Mouse (Mus musculus) frontal cortex, postnatal 10 days (tissue): Measurements from ENCODE around the gene Kmt5c.

Source experiments
- DNase-seq, 2 experiments: peaks; one replicate each; pipeline ENCODE4 v3.0.0; 2022; ENCODE audit warnings: low spot score in 2 of 2, mixed read lengths in 1 of 2

Kmt5c gene

DNA sequence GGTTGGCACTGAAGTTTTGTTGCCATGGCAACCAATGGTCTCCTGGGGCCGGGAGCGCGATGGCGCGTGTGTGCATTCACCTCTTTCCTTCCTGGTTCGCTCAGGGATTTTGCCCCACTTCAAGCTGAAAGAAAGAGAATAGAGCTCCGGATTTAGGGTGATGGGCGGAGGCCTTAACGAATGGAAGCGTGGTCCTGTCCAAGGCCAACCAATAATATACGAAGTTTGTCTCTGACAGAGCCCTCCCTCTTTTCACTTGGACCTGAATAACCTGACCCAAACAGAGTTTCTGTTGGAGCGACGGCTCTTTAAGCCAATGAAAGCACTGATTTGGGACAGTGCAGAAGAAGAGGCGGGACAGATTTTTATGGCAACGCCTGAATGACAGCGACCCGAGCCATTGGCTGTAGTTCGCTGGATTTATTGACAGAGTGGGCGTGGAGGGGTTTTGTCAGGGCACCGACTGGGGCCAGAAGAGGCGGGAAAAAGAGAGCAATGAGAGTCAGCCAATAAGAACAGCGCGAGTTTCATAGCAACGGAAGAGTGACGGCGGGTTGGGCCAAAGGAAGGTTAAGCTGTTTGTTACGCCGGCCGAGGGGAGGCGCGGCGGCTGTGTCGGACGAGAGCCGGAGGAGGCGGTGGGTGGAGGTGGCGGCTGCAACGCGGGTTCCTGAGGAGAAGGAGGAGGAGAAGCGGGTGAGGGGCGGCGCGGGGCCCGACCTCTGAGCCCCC, at the start of gene Kmt5c:
Gene Kmt5c (plus strand): TSS at position 572 of the 732 bp plus-strand sequence.
- DNase-seq, result peak; percentile 99

DNA sequence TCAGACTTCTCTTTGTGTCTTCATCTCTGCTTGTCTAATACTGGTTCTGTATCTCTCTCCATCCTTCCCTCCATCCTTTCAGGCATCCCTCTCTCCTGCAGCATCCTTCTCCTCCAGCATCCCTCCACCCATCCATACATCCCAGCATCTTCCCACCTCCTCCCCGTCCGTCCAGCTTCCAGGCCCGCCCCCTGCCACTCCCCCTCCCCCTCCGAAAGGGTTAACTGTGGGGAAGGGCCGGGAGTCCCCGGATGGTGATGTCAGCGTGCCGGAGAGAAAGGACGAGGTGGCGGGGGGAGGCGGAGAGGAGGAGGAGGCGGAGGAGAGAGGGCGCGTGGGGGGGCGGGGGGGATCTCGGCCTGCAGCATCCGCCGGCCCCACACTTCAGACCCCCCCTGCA, 49.5 kb upstream of the Kmt5c start, which contains the start of gene Brsk1:
Gene Brsk1 (plus strand): TSS at position 218 of the 400 bp plus-strand sequence.
- peak; percentile 85 to 87 for DNase-seq

DNA sequence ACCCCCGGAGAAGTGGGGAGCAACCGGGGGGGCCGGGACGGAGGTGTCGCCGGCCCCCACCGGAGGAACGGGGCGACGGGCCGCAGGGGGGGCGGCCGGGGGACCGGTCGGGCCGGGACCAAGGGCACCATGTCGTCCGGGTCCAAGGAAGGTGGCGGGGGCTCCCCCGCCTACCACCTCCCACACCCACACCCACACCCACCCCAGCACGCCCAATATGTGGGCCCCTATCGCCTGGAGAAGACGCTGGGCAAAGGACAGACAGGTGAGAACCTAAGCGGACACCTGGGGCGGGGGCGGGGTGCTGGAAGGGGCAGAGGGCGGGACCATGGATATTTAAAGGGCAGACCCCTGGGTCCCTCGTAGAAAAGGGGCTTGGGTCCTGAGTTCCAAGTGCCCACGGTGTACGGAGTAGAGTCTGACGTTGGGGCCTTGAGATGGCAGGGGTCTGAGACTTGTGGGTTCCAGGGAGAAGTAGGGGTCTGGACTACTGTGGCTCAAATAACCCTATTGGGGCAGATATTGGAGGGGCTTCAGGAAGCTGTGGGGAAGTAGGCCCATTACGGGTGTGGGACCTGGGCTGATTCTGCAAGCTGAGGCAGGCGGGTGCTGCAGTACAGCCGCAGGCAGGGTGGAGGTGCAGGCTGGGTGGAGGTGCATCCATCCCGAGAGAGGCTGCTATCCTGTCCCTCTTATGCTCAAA, 48.8 kb upstream of the Kmt5c start:
- DNase-seq, result peak; percentile 31 to 44

DNA sequence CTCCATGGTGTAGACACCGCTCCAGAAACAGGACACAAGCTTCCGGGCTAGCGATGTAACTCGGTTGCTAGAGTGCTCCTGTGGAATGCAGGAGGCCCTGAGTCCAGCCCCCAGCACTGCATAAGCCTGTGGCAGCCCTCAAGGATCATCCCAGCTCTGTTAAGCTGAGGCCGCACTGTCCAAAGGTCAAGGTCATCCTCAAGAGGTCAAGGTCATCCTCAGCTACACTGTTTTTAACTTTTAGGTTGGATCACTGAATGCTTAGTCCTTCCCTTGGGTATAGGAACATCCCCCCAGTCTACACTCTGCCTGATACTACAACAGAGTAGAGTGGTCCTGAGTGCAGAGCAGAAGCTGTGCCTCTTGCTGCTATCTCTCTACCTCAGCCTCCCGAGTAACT, 46.9 kb upstream of the Kmt5c start:
- DNase-seq, result no peak

DNA sequence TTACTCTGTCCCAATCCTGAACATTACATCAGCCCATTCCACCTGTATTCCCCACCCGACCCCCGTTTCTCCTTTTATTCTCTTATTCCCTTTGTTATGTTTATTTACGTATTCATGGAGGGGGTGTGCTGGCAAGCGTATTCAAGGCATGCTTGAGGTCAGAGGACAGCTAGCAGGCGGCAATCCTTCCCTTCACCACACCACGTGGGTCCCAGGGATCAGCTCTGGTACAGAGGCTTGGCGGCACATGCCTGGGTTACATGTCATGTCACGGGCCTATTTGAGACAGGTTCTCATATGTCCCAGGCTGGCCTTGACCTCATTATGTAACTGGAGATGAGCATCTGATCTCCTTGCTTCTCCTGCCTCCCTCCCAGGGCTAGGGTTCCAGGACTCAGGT, 37.6 kb upstream of the Kmt5c start:
- DNase-seq, result no peak

DNA sequence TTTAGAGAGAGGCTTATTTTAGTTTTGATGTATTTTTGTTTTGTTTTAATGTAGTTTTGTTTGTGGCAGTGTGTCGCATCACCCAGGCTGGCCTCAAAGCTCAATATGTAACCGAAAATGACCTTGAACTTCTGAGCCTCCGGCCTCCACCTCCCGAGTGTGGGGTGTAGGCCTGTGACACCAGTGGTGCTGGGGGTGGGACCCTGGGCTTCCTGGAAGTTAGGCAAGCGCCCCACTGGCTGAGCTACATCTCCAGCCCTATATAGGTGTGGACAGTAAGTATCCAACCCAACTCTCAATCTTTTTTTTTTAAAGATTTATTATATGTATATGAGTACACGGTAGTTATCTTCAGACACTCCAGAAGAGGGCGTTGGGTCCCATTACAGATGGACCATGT, 36.7 kb upstream of the Kmt5c start:
- no peak for DNase-seq

DNA sequence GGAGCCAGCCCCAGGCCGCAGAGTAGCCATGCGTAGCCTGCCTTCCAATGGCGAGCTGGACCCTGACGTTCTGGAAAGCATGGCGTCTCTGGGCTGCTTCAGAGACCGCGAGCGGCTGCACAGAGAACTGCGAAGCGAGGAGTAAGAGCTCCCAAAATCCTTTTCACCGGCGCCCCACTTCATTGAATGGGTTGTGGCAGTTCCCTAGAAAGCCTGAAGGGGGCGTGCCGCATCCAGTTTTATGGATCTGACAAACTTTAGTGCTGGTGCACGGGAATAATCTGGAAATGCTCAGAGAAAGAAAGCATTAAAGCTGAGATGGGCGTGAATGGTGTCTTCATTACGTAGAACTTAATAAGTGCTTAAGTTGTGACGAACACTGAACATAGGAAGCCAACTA, 34.8 kb upstream of the Kmt5c start:
- no peak for DNase-seq

DNA sequence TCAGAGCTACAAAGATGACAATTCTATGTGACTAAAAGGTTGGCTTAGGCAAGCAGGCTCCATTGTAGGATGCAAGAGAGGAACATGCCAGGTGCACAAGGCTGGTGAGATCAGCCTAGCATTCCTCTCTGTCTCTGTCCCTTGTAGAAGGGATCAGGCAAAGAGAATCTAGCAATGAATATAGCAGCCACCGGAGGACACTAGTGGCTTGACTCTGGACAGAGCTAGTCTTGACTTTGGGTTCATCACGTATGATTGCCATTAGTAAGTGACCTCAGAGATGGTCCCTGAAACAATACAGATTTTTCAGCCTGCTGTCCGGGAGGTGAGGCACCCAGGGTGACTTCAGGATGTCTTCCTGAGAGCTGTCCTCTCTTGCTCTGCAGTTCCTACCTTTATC, 27.3 kb upstream of the Kmt5c start:
- no peak for DNase-seq

DNA sequence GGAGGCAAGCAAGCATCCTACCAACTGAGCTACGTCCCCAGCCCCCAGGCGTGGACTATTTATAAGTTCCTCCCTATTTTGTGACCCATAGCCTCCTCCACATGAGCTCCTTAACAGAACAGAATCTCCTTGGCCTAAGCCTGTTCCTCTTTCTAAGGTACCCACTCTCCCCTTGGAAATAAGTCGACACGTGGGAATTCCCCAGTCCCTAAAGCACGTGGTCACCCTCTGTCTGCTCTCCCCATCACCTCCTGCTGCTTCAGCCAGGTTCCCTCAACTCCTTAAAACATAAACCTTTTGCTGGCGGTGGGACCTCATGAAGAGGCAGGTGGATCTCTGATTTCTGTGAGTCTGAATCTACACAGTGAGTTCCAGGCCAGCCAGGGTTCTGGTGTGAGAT, 23.0 kb upstream of the Kmt5c start:
- DNase-seq, result no peak

DNA sequence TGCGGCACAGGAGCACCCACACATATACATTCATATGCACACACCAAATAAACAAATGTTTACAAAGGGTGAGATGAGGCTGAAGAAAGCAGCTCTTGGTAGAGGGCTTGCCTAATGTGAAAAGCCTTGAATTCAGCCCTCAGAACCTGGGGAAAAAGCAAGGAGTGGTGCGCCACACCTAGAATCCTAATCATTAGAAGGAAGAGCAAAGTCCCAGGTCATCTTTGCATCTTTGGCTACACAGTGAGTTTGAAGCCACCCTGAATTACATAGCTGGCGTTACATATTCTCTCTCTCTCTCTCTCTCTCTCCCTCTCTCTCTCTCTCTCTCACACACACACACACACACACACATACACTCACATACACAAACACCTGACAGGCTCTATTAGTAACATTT, 20.6 kb upstream of the Kmt5c start:
- DNase-seq, result no peak

DNA sequence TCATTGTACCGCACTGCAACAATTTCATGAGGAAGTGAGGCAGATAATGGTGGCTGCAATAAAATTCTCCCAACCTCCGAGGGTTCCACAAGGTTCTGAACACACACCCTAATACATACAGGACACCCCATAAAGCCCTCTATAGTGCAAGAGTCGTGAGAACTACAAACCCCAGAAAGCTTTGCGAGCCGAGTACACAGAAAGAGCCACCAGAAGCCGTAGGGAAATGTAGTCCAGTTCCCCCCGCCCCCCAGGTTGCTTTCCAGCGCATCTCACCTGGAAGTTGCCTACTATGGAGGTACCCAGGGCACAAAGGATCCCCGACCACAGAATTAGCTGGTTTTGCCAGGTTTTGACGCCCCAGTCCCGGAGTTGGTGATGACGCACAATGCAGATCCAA, 16.4 kb upstream of the Kmt5c start:
- no peak for DNase-seq

DNA sequence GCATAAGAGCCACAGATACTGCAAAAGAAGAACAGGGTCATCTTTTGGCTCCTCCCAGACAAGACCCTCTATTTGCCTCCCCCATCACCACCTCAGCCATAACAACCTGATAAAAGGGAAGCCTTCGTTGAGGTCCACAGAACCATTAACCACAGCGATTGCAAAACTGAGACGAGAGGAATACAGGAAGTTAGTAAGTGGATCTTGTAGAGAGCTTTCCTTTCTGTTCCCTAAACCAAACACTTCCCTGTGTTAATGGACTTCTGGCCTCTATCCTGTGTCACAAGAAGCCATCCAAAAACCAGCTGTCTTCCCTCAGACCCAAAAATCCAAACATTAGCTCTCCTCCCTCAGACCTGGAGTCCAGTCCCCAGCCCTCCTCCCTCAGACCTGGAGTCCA, 15.6 kb upstream of the Kmt5c start:
- no peak for DNase-seq

DNA sequence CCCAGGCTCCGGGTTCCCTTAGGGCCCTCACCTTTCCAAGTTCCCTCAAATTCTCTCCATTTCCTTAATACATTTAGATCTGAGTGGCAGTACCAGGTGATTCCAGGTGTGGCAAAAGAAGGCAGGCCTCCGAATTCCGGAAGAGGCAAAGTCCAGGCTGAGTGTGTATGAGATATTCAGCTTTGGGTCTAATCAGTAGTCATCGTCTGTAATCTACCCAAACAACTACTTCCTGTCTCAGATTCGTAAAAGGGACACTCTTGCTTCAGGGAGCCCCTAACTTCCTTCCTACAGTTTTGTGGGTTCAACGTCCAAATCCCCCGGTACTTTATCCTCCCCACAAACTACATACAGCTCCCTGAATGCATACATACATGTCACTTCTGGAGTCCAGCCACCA, 14.7 kb upstream of the Kmt5c start, which contains the start of gene Tmem150b:
Gene Tmem150b (minus strand): TSS at position 81 of the 400 bp plus-strand sequence.
- DNase-seq, result no peak

DNA sequence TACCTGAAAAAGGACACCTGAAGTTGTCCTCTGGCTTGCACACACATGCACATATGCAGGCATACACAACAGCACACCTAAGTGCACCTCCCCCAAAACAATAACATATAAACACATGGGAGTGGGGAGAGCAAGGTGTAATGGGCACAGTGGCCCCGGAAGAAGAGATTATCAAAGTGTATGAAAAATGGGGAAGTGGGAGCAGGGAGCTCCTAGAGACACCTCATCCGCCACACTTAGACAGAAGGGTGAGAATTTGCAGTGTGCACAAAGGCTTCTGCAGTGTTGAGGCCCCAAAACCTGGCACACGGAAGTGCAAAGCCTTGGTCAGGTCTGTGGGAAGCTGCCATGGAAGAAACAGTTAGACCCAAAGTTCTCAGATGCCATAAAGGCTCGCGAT, 8.8 kb upstream of the Kmt5c start:
- DNase-seq, result no peak

DNA sequence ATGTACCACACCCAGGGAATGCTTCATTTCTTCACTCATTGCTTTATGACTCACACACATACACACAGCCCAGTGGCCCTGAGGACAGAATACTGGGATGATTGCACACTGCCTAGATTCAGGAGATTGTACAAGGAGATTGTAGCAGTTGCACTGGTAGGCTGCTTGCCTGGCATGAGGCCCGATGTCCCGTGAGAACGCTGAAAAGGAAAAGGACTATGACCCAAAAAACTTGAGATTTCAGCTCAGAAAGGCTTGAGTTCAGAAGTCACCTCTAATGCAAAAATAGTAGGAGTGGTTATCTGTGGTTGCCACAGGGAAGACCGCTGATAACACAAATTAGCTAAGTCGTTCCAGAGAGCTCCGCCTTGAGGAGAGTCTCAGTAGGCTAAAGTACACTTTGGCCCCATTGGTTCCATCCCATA, 6.9 kb upstream of the Kmt5c start:
- no peak for DNase-seq

DNA sequence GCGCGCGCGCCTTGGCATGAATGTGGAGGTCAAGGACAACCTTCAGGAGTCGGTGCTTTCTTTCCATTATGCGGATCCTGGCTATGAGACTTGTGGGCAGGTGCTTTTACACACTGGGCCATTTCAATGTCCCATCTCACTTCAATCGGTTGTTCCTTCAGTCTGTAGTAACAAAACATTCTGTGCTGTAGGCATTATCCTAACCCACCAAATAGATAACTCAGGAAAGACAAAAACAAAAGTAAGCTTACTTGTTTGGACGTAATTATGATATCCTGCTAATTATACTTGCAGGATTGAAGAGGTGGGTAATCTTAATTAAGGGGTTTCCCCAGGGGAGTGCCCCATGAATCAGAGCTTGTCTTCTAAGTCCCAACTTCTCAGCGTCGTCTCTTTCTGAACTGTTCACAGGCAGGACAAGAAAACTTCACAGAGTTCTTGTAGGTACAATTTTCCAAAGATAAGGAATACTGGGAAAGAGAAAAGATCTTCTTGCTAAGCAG, 823 bp upstream of the Kmt5c start:
- DNase-seq, result no peak

DNA sequence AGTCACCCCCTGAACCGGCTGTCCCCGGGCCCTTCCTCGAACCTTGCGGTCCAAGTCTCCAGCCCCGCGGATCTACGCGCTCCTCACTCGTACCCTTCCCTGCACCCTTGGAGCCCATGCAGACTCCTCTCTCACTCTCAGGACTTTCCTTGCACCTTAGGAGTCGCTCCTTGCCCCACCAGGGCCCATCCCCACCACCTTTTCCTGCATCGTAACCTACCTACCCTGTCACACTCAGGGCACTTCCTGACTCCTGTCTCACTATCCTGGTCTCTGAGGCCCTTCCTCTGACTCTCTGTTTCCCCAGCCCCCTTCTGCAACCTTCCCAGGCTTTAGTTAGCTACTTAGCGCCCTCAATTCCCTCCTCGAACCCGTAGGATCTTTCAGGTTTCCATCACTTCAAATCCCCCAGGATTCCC, 403 bp downstream of the Kmt5c start:
- DNase-seq, result no peak

DNA sequence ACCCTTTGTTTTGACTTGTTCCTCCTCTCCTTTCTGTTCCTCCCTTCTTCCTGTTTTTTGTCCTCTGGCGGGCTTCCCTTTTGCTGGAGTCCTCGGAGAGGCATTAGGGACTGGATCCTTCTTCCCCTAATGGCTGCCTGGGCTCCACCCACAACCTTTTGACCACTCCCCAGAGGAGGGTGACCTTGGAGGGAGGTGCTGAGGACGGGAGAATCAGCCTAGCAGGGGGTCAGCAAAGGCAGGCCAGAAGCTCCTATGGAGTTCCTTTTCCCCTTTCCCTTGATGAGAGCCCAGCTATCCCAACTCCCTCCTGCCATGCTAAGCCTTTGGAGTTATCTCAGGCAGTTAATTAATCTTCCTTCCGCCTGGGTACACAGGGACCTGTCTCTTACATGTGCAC, 1.2 kb downstream of the Kmt5c start:
- peak; percentile 22 to 44 for DNase-seq

DNA sequence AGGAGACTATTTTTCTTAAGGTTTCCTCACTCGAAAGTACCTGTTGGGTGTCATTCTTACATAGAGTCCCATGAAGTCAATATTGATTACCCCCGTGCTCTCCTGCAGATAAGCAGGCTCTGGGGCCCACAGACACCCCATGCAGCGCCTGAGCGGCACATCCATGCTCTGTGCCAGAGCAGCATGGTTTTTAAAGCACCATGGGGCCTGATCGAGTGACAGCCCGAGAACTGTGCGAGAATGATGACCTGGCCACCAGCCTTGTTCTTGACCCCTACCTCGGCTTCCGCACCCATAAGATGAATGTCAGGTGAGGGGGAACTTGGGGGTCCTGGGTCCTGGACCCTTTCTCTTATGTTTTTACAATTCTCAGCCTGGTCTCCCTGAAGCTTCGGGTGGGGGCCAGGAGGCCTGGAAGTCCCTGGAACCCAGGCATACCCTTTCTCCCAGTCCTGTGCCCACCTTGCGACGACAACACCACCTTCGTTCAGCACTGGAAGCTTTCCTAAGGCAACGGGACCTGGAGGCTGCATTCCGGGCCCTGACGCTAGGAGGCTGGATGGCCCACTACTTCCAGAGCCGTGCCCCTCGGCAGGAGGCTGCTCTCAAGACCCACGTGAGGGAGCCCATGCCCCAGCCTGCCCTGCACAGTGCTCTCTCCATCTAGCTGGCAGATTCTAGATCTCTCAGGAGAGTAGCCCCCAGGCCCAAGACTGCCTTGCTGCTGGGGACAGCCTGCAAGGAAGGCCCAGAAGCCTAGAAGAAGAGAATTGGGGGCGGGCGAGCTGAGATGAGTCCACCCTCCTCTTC, 2.0 kb downstream of the Kmt5c start:
- no peak for DNase-seq

DNA sequence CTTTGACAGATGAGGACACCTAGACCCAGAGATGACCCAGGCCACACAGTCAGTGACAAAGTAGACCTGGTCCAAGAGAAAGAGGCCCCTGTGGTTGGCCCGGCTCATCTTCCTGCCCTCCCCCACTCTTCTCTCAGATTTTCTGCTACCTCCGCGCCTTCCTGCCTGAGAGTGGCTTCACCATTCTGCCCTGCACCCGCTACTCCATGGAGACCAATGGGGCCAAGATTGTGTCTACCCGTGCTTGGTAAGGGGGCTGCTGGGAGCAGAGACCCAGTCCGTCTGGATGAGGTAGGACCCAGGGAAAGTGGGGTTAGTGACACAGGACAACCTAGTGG, 2.5 kb downstream of the Kmt5c start:
- DNase-seq, result no peak

DNA sequence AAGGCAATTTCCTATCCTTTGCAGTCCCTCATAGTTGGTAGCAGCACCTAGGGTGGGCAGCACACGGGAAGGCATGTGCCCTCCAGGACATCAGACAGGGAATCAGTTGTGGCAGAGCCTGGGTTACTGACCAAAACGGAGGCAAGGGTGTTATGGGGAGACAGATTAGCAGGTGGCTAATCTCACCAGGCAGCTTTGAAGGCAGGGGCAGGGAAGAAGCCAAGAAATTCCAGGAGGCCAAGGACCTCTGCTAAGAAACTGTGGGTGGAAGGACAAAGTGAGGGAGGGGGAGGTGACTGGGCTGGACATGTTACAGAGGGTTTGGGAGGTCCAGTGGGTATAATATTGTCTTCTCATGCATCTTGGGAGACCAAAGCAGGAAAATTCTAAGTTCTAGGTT, 3.4 kb downstream of the Kmt5c start:
- DNase-seq, result no peak

DNA sequence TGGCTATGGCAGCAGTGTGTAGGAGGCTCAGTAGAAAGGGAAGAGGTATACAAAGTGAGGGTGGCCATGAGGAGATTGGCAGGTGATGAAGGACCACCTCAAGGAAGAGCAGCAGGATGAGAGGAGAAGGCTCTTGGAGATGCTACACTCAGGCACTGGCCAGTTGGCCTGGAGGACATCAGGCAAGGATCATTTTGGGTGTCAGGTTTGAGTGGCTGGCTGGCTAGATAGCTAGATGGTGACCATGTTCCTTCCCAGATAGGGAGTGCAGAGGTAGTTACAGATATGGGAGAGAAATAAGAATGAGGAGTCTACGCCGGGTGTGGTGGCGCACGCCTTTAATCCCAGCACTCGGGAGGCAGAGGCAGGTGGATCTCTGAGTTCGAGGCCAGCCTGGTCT, 5.0 kb downstream of the Kmt5c start:
- no peak for DNase-seq
